Mouse (Mus musculus) lung, postnatal 0 days (tissue): ENCODE results near the gene Ccdc125. TPM values are rescaled to one million over a fixed set of nuclear protein-coding genes. Genes with fewer than 3 reads are reported as not detected.

ENCODE experiments used
- ATAC-seq: fragments of 200-750 bp; cut with Nextera tagmentation; 2 replicates; pipeline ENCODE4 v1.8.0; 2017; ENCODE audit warnings: moderate library complexity
- DNase-seq: peaks from one replicate; pipeline ENCODE4 v3.0.0-alpha.2; 2016; ENCODE audit warnings: low spot score
- H3K27ac ChIP-seq: fragments of 300-500 bp; sonication (generic); 2 replicates; pipeline ENCODE4 v1.5.1; 2014; ENCODE audit warnings: antibody characterized with exemption, mild to moderate bottlenecking, low read length, mixed read lengths
- H3K27me3 ChIP-seq: fragments of 300-500 bp; sonication (generic); replicated peaks from 2 replicates; pipeline ENCODE4 v1.6.1; 2014; ENCODE audit warnings: low read length, mixed read lengths; ENCODE audit not compliant: insufficient read depth
- H3K36me3 ChIP-seq: fragments of 300-500 bp; sonication (generic); 2 replicates; pipeline ENCODE4 v1.6.1; 2014; ENCODE audit warnings: low read length, mixed read lengths; ENCODE audit not compliant: insufficient read depth
- H3K4me1 ChIP-seq: fragments of 300-500 bp; sonication (generic); 2 replicates; pipeline ENCODE4 v1.6.1; 2014; ENCODE audit warnings: antibody characterized with exemption, low read depth, low read length, mixed read lengths; ENCODE audit not compliant: insufficient read depth
- H3K4me2 ChIP-seq: fragments of 300-500 bp; sonication (generic); replicated peaks from 2 replicates; pipeline ENCODE4 v1.6.1; 2014; ENCODE audit warnings: low read depth, mild to moderate bottlenecking, low read length, moderate library complexity, mixed read lengths
- H3K4me3 ChIP-seq: fragments of 300-500 bp; sonication (generic); 2 replicates; pipeline ENCODE4 v1.5.1; 2014; ENCODE audit warnings: low read depth, low read length
- H3K9ac ChIP-seq: fragments of 300-500 bp; sonication (generic); replicated peaks from 2 replicates; pipeline ENCODE4 v1.6.1; 2014; ENCODE audit warnings: low read depth, mild to moderate bottlenecking
- H3K9me3 ChIP-seq: fragments of 300-500 bp; sonication (generic); 2 replicates; pipeline ENCODE4 v1.6.1; 2016; ENCODE audit warnings: low read length, mixed read lengths
- CTCF ChIP-seq: IDR thresholded peaks from 2 replicates; pipeline ENCODE4 v1.5.1; 2016; ENCODE audit warnings: antibody characterized with exemption, mild to moderate bottlenecking
- EP300 ChIP-seq: IDR thresholded peaks from 2 replicates; pipeline ENCODE4 v1.6.1; 2016; ENCODE audit warnings: antibody characterized with exemption, mild to moderate bottlenecking, control low read depth
- WGBS: fragments of 180-500 bp; shearing (Covaris S2); extraction: QIAGEN DNeasy Blood & Tissue Kit; methylation state at CpG from one replicate; pipeline ENCODE4 v1.1.7; 2014; 5-methylcytosine and 5-hydroxymethylcytosine counted together
- polyA plus RNA-seq: library from polyadenylated mRNA; unstranded; fragments of >200 nt; fragmentation: Nextera tagmentation; extraction: Ambion mirVana; gene quantifications from 2 replicates; pipeline ENCODE4 v1.2.1, GENCODE M21; 2015

Gene Ccdc125
- polyA plus RNA-seq, 1 experiment from 2014 or later = 7.1 TPM

DNA sequence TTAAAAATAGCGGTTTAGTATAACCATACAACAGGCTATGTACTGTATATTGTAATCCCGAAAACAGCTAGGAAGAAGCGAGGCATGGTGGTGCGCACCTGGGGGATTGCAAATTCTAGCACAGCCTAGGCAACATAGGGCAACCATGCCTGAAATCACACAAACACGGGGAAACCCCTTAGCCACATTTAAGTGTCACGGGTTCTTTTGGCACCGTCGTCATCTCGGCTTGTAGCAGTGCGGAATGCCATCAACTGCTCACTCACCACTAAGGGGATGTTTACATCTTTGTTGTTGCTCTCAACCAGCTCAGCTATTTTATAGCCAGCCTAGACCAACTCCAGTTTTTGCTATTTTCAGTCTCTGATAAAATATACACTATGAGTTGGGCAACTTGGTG, 29.3 kb downstream of the Ccdc125 start:
- DNase-seq (no peak), ATAC-seq (no peak)
- no peak overlapping the region for H3K4me3 ChIP-seq
- H3K27ac ChIP-seq = no peak overlapping the region
- no peaks in the 10 kb centered on the region for H3K27me3 ChIP-seq
- peaks cover 24% of the 10 kb centered on the region; the same call in 1 of the 2 replicates for H3K36me3 ChIP-seq
- WGBS = 89% methylated on average over 10 of the region's 10 CpGs
- no peaks in the 10 kb centered on the region for H3K9me3 ChIP-seq
- no peaks in the 10 kb centered on the region for H3K4me1 ChIP-seq
- TF ChIP-seq CTCF = no peak
- no peak for TF ChIP-seq EP300
- H3K9ac ChIP-seq = no peak overlapping the region
- H3K4me2 ChIP-seq = no peak overlapping the region

DNA sequence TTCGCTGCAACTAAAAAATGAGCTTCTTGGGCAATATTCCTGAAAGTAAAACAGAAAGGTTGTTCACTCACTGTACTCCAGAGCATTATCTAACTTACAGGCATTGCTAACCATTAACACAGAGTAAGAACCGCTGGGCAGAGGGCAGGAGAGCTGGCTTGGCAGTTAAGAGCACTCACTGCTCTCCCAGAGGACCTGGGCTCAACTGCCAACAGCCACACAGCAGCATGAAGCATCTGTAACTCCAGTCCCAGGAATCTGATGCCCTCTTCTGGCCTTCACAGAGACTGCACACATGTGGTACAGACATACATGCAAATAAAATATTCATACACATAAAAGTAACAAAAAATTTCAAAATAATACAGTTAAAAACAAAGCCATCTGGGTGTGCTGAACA, 34.0 kb downstream of the Ccdc125 start:
- Histone ChIP-seq H3K27me3 (no peaks in the 10 kb centered on the region), H3K9me3 (no peaks in the 10 kb centered on the region), H3K36me3 (peaks cover 46% of the 10 kb centered on the region; the same call in 1 of the 2 replicates), H3K4me3 (no peak overlapping the region), H3K9ac (no peak overlapping the region), H3K4me2 (no peak overlapping the region), H3K27ac (no peak overlapping the region), H3K4me1 (no peaks in the 10 kb centered on the region)
- 86% methylated on average over 2 of the region's 2 CpGs for WGBS
- TF ChIP-seq CTCF (peak; percentile 33), EP300 (no peak)
- ATAC-seq (no peak), DNase-seq (peak; percentile 9)

- H3K4me1 ChIP-seq = no peaks in the 10 kb centered on the region
- DNase-seq (no peak), ATAC-seq (no peak)
- WGBS = 95% methylated on average over 7 of the region's 7 CpGs
- TF ChIP-seq EP300 = no peak
- no peak for TF ChIP-seq CTCF
- no peak overlapping the region for H3K27ac ChIP-seq
- no peak overlapping the region for H3K4me2 ChIP-seq
- peaks cover 60% of the 10 kb centered on the region; the same call in 1 of the 2 replicates for H3K36me3 ChIP-seq
- H3K9ac ChIP-seq = no peak overlapping the region
- no peaks in the 10 kb centered on the region for H3K27me3 ChIP-seq
- no peaks in the 10 kb centered on the region for H3K9me3 ChIP-seq
- no peak overlapping the region for H3K4me3 ChIP-seq
These were observed 36.7 kb downstream of the Ccdc125 start for GRCm38 (mm10) chr13:100706206-100706605.

DNA sequence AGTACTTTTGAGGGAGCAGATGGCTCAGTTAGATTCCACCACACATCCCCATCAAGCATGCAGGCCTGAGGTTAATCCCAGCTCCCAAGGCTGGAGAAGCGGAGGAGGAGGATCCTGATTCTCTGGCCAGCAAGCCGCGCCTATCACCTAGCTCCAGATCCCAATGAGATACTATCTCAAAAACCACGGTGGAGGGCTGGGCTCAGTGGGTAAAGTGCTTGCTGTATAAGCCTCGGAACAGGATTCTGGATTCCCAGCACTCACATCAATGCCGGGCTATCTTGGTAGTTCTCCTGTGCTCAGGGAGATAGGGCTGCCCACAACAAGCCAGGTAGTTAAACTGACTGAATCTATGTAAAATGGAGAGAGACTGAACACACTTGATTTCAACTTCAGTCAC, 46.0 kb downstream of the Ccdc125 start:
- Histone ChIP-seq H3K36me3 (peaks cover 25% of the 10 kb centered on the region; the same call in 1 of the 2 replicates), H3K9me3 (no peaks in the 10 kb centered on the region), H3K27ac (no peak overlapping the region), H3K9ac (no peak overlapping the region), H3K4me3 (no peak overlapping the region), H3K4me1 (no peaks in the 10 kb centered on the region), H3K4me2 (no peak overlapping the region), H3K27me3 (no peaks in the 10 kb centered on the region)
- ATAC-seq = no peak
- DNase-seq = no peak
- WGBS = 91% methylated on average over 6 of the region's 6 CpGs
- TF ChIP-seq CTCF = no peak
- no peak for TF ChIP-seq EP300

GRCm38 (mm10) chr13:100721656-100722055, 52.1 kb downstream of the Ccdc125 start:
- 86% methylated on average over 5 of the region's 5 CpGs for WGBS

GRCm38 (mm10) chr13:100724051-100724754, 54.7 kb downstream of the Ccdc125 start:
- H3K9ac ChIP-seq = no peak overlapping the region
- no peaks in the 10 kb centered on the region for H3K27me3 ChIP-seq
- H3K9me3 ChIP-seq = no peaks in the 10 kb centered on the region
- H3K4me2 ChIP-seq = no peak overlapping the region
- TF ChIP-seq CTCF = no peak
- no peak for TF ChIP-seq EP300
- H3K27ac ChIP-seq = no peak overlapping the region
- DNase-seq (no peak), ATAC-seq (no peak)
- 65% methylated on average over 7 of the region's 7 CpGs for WGBS
- no peak overlapping the region for H3K4me3 ChIP-seq
- peaks cover 6% of the 10 kb centered on the region; the same call in 1 of the 2 replicates for H3K36me3 ChIP-seq
- H3K4me1 ChIP-seq = no peaks in the 10 kb centered on the region

More at GRCm38 (mm10) chr13:100721656-100722055, 52.1 kb downstream of the Ccdc125 start:
- no peak overlapping the region for H3K9ac ChIP-seq
- H3K27ac ChIP-seq = no peak overlapping the region
- H3K36me3 ChIP-seq = peaks cover 12% of the 10 kb centered on the region; the same call in 1 of the 2 replicates
- no peak for ATAC-seq
- DNase-seq = no peak
- H3K9me3 ChIP-seq = no peaks in the 10 kb centered on the region
- no peak for TF ChIP-seq CTCF
- TF ChIP-seq EP300 = no peak
- H3K27me3 ChIP-seq = no peaks in the 10 kb centered on the region
- H3K4me3 ChIP-seq = no peak overlapping the region
- no peak overlapping the region for H3K4me2 ChIP-seq
- H3K4me1 ChIP-seq = no peaks in the 10 kb centered on the region
